In the genomic region with DNA sequence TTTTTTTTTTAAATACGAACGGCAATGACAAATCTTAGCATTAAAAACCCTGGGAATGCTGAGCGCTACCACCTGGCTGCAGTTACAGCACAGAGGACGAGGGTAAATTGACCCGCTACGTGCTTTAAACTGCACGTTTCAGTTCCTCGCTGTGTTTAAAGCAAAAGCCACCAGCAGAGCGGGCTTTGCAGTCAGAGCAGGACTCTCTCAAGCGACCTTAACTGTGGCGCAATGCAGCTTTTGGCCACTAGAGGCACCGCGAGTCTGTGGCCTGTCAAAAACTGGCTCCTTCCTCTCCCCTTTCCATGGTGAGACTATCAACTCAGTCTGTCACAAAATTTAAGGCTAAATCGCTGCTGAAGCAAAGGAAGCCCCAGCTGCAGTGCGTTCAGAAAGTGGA, we compare ENCODE assay signal across 8 mouse cellular contexts. TPM values are rescaled to one million over a fixed set of nuclear protein-coding genes. Genes with fewer than 3 reads are reported as not detected.
A peak's percentile ranks its signal among the peaks of the same experiment; 100 is the strongest.
DNase-seq lines count a peak whose midpoint lies in the region; ATAC-seq lines count a peak whose summit lies in the region.

No protein-coding gene starts in this region.

- under 1% methylated on average over 15 of the region's 15 CpGs for WGBS in intestine, embryonic 16.5 days

- peak overlapping the region; percentile 96 for H3K27ac ChIP-seq in intestine, embryonic 16.5 days (ENCODE audit: low read length)

- peak; percentile 79 to 85 for DNase-seq in adrenal gland, postnatal 4 days (ENCODE audit: low spot score in 2 of 2)
- DNase-seq in embryo, embryonic 9.5 days (ENCODE audit: extremely low spot score) = peak; percentile 93
- peak; percentile 67 for DNase-seq in gonadal fat pad, adult 2 months (ENCODE audit: low read depth)
- DNase-seq in left cerebral cortex, postnatal 14 days (ENCODE audit: low spot score in 2 of 2) = peak; percentile 95 to 98
- DNase-seq in right cerebral cortex, postnatal 4 days = peak; percentile 98

- no peaks in the 10 kb centered on the region for H3K9me3 ChIP-seq in intestine, embryonic 16.5 days (ENCODE audit: control insufficient read depth, low read length)

- 0 out of 2 replicates have a peak, but pooled peaks cover 7% of the 10 kb centered on the region for H3K27me3 ChIP-seq in intestine, embryonic 16.5 days (replicated peaks; ENCODE audit: control insufficient read depth, insufficient read depth, low read length)

- peak overlapping the region; percentile 94 for H3K4me2 ChIP-seq in intestine, embryonic 16.5 days (ENCODE audit: low read depth, low read length)

- peak; percentile 23 for ATAC-seq in intestine, embryonic 16.5 days
- peak; percentile 92 for ATAC-seq in megakaryocyte progenitor cell, adult 5-6 weeks (replicated peaks; ENCODE audit: poor library complexity)
- no peak for ATAC-seq in erythroid progenitor cell, adult 5-6 weeks (replicated peaks; ENCODE audit: low FRiP score, poor library complexity, severe bottlenecking)

- no peaks in the 10 kb centered on the region for H3K36me3 ChIP-seq in intestine, embryonic 16.5 days (ENCODE audit: control insufficient read depth, insufficient read depth, low read length)

- H3K4me1 ChIP-seq in intestine, embryonic 16.5 days (ENCODE audit: control insufficient read depth, insufficient read depth, low read length) = no peaks in the 10 kb centered on the region

- intact Hi-C loops in left cerebral cortex, postnatal 14 days (cut with DNase I) = loop anchor here (5.0 kb wide), 3 partner anchors 274 to 336 kb away; no protein-coding TSS in a partner anchor

- H3K4me3 ChIP-seq in intestine, embryonic 16.5 days (ENCODE audit: low read length) = peak overlapping the region; percentile 70

- H3K9ac ChIP-seq in intestine, embryonic 16.5 days (ENCODE audit: low read depth, low read length) = peak overlapping the region; percentile 41; the same call in 1 of the 2 replicates

RNA-seq across cellular contexts. Expression of gene Gas1, which starts 1.3 kb away (rescaled TPM):
- total RNA-seq in adrenal gland, postnatal 4 days (2021) = 10 to 100 TPM; 86.7 to 87.7 TPM
- 74.7 and 120 TPM in 2 replicates for polyA plus RNA-seq in gonadal fat pad, adult 2 months (2012; rRNA removed)
- 22.0 and 31.9 TPM in 2 replicates for polyA plus RNA-seq in intestine, embryonic 16.5 days (2015; fragmentation: Nextera tagmentation; extraction: Ambion mirVana)
- 10 to 100 TPM in 1 of 2 experiments, 1 to 10 TPM in 1; 9.1 to 11.2 TPM for total RNA-seq in left cerebral cortex, postnatal 14 days (2021)
- total RNA-seq in megakaryocyte progenitor cell, adult 5-6 weeks (2015) = not detected in 2 replicates
- total RNA-seq in megakaryocyte progenitor cell, adult 5-6 weeks (2017) = not detected in 2 replicates
- not detected in 2 replicates for total RNA-seq in erythroid progenitor cell, adult 5-6 weeks (2015; ENCODE audit: low replicate concordance)
- 0.51 TPM in 1 of 2 replicates, not detected in the other for total RNA-seq in erythroid progenitor cell, adult 5-6 weeks (2017; ENCODE audit: low replicate concordance)

Comparison
In these comparisons a context has a peak if more than half of its experiments do, and no peak if none do; other contexts are left out.
1. RNA of gene Gas1, which starts 1.3 kb away (total RNA-seq): 86.7 to 87.7 TPM in adrenal gland, postnatal 4 days and 9.1 to 11.2 TPM in left cerebral cortex, postnatal 14 days; not detected in megakaryocyte progenitor cell, adult 5-6 weeks and 0.51 TPM in erythroid progenitor cell, adult 5-6 weeks; every median in the first group is over 4 times any median in the second.
2. Peak in every context shown above with its lines, with median percentiles within 50 percentile points of each other: DNase-seq.